Mouse (Mus musculus): ENCODE measurements around the gene Olfr263. TPM values are rescaled to one million over a fixed set of nuclear protein-coding genes. Genes with fewer than 3 reads are reported as not detected.
A peak's percentile ranks its signal among the peaks of the same experiment; 100 is the strongest.
"Not testable (repeated sequence)": the region's sequence is repeated elsewhere in the genome, so short reads cannot be mapped to it uniquely, and the experiment has no call there.

Olfr263 gene
- total RNA-seq (2021), result not detected
- long read RNA-seq, experiment 1, result 0 reads
- long read RNA-seq, experiment 2, result 0 reads

DNA sequence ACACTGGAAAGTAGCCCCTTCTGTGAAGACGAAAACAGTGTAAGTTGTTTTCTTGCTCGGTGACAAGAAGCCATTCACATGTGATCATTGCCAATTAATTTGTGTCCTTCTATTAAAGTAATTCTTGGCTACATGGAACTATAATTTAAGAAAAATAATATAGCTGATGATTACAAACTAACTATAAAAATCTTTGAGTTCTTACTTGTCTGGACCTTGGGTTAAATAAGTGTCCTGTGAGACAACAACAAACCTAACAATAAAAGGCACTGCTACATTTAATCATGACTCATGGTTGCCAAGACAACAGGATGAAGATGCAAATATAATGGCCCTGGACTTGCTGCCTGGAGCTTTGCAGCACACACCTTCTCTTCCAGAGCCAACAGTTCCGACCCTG is at the start of gene Olfr263:
Gene Olfr263, plus strand, starts transcription at position 301 of the 400 bp plus-strand sequence.
- H3K4me3 ChIP-seq; DNase-seq (ENCODE audit: low spot score in 2 of 2); H3K27ac ChIP-seq: not testable (repeated sequence)

DNA sequence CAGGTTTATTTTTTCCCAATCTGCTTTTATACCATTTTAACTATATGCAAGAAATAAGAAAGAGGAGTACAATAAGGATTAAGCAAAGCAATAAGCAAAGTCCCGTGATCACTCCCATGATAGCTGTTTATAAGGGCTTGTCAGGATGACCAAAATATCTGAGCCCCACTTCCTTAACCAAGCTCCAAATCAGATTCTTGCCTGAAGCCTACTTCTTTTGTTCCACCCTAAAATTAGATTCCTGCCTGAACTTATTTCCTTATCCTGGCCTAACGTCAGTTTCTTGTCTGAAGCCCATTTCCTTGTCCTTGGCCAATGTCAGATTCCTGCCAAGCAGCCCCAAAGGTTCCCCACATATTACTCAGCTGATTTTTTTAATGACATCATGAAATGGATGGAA is 46.8 kb upstream of the Olfr263 start:
- no peak for DNase-seq (ENCODE audit: low spot score in 2 of 2)
- no peak for TF ChIP-seq CTCF (conservative IDR thresholded peaks at IDR 0.05)

DNA sequence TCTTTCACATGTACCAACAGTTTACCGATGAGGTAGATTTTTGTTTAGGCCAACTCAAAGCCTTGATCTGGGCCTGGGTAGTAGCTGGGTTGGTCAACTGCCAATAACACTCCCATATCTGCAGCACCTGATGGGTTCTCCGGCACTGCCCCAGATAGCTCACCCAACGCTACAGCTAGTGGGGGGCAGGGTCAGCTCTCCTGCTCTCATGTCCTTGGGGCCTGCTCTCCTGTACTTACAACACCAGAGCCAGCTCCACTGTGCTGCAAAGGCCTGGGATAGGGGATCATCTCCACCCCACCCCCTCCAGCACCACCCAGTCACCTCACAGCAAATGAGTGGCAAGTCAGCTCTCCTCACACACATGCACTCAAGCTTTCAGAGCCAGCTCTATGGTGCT is 19.7 kb upstream of the Olfr263 start:
- Histone ChIP-seq H3K4me3 (no peak overlapping the region), H3K27ac (no peak overlapping the region)
- DNase-seq (ENCODE audit: low spot score in 2 of 2), result no peak
- no peak for TF ChIP-seq CTCF (conservative IDR thresholded peaks at IDR 0.05)

More for the DNA sequence above, 46.8 kb upstream of the Olfr263 start:
- H3K4me3 ChIP-seq, result no peak overlapping the region
- no peak overlapping the region for H3K27ac ChIP-seq

DNA sequence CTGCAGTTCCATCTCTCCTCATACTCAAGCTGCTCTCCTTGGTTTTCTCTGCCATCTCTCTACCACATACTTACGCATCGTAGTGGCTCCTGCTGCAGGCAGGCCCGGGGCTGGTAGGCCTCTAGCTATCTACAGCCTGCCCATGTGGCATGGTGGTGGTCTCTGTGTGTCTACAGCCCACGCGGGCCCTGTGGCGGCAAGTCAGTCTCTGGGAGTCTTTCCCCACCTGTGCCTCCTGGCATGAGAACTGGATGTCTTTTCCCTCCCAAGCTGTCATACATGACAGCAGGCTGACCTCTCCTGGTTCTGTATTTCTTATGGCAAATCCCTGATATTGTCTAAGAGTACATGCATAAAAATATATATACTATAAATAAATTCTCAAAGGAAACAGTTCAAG is 19.0 kb upstream of the Olfr263 start:
- no peak for TF ChIP-seq CTCF (conservative IDR thresholded peaks at IDR 0.05)
- no peak for DNase-seq (ENCODE audit: low spot score in 2 of 2)
- Histone ChIP-seq H3K4me3 (no peak overlapping the region), H3K27ac (no peak overlapping the region)

DNA sequence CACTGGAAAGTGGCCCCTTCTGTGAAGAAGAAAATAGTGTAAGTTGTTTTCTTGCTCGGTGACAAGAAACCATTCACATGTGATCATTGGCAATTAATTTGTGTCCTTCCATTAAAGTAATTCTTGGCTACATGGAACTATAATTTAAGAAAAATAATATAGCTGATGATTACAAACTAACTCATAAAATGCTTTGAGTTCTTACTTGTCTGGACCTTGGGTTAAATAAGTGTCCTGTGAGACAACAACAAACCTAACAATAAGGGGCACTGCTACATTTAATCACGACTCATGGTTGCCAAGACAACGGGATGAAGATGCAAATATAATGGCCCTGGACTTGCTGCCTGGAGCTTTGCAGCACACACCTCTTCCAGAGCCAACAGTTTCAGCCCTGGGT is 18.3 kb upstream of the Olfr263 start, which contains the start of gene Olfr1369-ps1:
Gene Olfr1369-ps1, plus strand, starts transcription at position 301 of the 400 bp plus-strand sequence.
- DNase-seq (ENCODE audit: low spot score in 2 of 2); H3K4me3 ChIP-seq; H3K27ac ChIP-seq: not testable (repeated sequence)

DNA sequence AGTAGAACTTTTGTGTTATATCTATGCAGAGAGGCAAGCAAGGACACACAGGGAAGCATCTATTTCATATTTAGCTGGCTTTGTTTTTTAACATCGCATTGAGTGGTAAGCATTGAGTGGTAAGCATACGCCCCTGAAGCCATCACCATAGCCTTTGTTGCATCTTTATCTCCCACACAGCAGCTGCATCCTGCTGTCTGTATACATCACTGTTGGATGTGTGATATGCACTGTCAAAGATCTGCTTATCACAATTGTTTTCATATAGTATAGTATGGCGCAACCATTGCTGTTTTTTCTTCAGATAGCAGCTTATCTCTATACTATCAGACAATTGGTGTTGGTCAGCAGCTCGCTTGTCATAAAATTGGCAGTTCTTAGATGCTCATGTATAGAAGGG is 15.3 kb upstream of the Olfr263 start:
- Histone ChIP-seq H3K27ac (no peak overlapping the region), H3K4me3 (no peak overlapping the region)
- no peak for TF ChIP-seq CTCF (conservative IDR thresholded peaks at IDR 0.05)
- no peak for DNase-seq (ENCODE audit: low spot score in 2 of 2)

DNA sequence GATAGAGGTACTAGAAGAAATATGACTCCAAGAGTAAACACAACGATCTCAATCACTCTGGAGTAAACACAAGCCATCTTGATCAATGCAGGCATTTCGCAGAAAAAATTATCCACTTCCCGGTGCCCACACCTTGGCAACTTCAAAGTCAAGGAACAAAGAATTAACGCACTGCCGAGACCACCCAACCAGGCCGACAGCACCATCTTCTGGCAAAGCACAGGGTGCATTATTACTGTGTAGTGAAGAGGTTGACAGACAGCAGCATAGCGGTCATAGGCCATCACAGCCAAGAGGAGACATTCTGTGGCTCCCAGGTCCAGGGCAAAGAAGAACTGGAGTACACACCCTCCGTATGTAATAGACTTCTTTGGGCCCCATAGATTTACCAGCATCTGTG is 13.0 kb downstream of the Olfr263 start:
- Histone ChIP-seq H3K4me3 (no peak overlapping the region), H3K27ac (no peak overlapping the region)
- TF ChIP-seq CTCF (conservative IDR thresholded peaks at IDR 0.05), result peak; percentile 27; the same call in 1 of the 2 replicates
- no peak for DNase-seq (ENCODE audit: low spot score in 2 of 2)

DNA sequence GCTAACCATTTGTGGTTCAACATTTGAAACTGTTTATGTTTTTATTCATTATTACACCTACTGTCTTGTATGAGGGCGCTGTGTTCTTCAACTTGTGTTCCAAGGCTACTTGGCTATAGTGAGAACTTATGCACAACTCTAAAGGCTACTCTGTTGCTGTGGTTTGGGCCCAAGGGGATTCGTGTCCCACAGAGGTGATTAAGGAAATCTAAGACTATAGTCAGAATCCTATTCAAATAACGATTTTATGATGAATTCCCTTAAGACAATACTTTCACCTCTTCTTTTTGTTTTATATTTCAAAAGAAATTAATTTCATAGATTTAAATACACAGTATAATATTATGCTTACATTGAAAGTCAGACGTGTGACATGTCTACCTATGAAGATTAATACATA is 16.3 kb downstream of the Olfr263 start, which contains the start of gene Olfr1368:
Gene Olfr1368, minus strand, starts transcription at position 101 of the 400 bp plus-strand sequence.
- Histone ChIP-seq H3K4me3 (no peak within 1 kb of the TSS), H3K27ac (no peak within 1 kb of the TSS)
- no peak for DNase-seq (ENCODE audit: low spot score in 2 of 2)
- TF ChIP-seq CTCF (conservative IDR thresholded peaks at IDR 0.05), result no peak

DNA sequence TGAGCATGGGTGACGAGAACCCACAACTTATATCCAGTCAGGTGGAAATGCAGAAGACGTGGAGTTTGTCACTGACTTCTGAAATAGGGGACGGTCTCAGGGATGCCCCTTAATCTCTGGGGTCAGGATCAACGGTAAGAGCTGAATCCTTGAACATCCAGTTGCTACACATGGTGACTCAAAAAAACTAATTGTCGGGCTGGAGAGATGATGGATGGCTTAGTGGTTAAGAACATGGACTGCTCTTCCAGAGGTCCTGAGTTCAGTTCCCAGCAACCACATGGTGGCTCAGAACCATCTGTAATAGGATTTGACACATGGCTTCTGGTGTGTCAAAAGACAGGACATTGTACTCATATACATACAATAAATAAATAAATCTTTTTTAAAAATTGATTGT is 26.4 kb downstream of the Olfr263 start:
- no peak for DNase-seq (ENCODE audit: low spot score in 2 of 2)
- TF ChIP-seq CTCF (conservative IDR thresholded peaks at IDR 0.05), result no peak
- Histone ChIP-seq H3K4me3 (no peak overlapping the region), H3K27ac (no peak overlapping the region)

DNA sequence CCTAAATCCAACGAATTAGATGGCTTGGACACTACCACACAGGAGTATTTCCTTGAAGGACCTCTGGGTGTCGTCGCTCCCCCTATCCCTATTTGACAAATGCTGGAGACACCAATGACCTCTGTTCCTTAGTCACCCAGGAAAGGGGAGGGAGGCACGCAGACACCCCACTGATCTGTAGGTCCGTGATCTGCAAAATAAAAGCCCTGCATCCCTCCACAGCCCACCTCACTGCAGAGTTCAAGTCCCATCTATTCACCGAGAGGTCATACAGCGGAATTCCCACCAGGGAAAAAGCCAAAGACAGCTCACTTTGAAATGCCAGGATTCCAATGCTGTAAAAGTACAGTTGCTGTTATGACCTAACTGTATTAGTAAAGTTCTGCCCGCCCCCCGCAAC is 28.6 kb downstream of the Olfr263 start:
- Histone ChIP-seq H3K4me3 (no peak overlapping the region), H3K27ac (no peak overlapping the region)
- TF ChIP-seq CTCF (conservative IDR thresholded peaks at IDR 0.05), result 0 out of 2 replicates have a peak, but pooled peaks have one; percentile 7
- no peak for DNase-seq (ENCODE audit: low spot score in 2 of 2)

DNA sequence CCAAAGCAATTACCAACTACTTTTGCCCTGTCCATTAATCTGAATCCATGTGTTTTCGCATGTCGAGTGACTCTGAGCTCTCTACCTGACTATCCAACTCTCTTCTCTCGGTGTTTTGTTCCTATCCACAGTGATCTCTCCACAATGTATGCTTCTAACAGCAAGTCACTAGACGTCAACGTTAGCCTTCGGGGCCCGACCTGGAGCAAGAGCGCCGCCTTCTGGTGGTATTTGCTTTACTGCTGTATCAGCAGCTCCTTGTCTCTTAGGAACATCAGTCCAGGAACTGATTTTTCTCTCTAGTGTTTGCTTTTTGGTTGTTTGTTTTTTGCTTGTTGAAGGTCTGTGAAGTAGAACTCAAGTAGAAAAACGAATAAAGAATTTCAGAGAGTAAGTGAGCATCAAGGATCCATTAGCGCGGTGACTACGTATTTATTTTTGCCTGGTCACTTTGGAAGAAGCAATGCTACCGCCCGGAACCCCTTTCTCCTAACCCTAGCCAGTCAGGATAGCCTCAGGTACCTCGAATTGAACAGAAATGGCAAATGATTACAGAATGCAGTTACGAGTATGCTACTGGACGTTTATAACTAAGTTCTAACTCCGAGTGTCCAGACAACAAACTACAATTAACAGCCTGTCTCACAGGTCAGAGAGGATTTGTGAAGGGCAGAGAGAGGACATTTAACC is 29.5 kb downstream of the Olfr263 start:
- DNase-seq (ENCODE audit: low spot score in 2 of 2), result peak in 1 of 2 experiments; percentile 84
- Histone ChIP-seq H3K4me3 (peak overlapping the region; percentile 76), H3K27ac (no peak overlapping the region)
- TF ChIP-seq CTCF (conservative IDR thresholded peaks at IDR 0.05), result peak; percentile 94

DNA sequence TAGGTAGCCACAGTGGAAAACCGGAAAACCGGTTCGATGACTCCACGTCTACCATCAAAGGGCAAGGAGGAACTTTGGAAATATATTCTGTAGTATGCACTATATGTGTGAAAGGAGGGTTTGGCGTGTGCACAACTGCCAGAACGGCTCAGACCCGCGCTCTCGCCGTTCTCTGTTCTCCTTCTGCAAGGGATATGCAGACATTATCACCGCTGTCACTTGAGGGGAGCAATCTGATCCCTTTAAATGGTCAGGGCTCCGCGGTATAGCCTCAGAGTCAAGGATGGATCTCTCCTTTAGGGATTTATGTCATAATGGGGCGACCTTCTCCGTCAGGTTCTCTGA is 30.0 kb downstream of the Olfr263 start:
- no peak for DNase-seq (ENCODE audit: low spot score in 2 of 2)
- no peak for TF ChIP-seq CTCF (conservative IDR thresholded peaks at IDR 0.05)

DNA sequence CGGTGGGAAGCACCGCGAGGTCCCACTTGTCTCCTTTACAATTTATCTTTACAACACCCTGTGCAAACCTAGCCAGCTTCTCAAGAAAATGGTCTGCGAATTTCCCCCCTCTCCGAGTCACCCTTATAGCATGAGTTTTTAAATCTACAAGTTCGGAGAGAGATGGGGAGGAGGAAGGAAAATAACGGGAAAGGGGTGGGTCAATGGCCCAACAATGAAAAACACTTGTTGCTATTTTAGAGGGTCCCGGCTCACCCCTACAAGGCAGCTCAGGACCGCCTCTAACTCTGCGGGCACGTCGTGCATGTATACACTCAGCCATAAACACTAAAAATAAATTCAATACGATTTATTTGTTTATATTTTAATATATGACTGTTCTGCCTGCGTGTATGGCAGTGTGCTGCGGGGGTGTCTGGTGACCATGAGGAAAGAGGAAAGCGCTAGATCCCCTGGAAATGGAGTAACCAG is 30.6 kb downstream of the Olfr263 start:
- TF ChIP-seq CTCF (conservative IDR thresholded peaks at IDR 0.05), result no peak
- no peak overlapping the region for H3K27ac ChIP-seq
- DNase-seq (ENCODE audit: low spot score in 2 of 2), result no peak

More for the DNA sequence above, 30.0 kb downstream of the Olfr263 start:
- H3K4me3 ChIP-seq, result peak overlapping the region; percentile 76
- H3K27ac ChIP-seq, result 0 out of 2 replicates have a peak overlapping the region, but pooled peaks have one; percentile 0

More for the DNA sequence above, 30.6 kb downstream of the Olfr263 start:
- peak overlapping the region; percentile 76 for H3K4me3 ChIP-seq

Measured in layer of hippocampus, adult 2 months (tissue).